Mouse (Mus musculus) bone marrow macrophage, adult 2 months (primary cell): ENCODE results near the gene Kdm4b. TPM values are rescaled to one million over a fixed set of nuclear protein-coding genes. Genes with fewer than 3 reads are reported as not detected.

ENCODE experiments used
- H3K27ac ChIP-seq: 2 replicates; pipeline ENCODE4 v1.5.1; 2012; ENCODE audit warnings: low read depth, low read length; ENCODE audit not compliant: insufficient read depth
- H3K4me1 ChIP-seq: 2 replicates; pipeline ENCODE4 v1.6.1; 2012; ENCODE audit warnings: low read length; ENCODE audit not compliant: control insufficient read depth, insufficient read depth
- H3K4me3 ChIP-seq: 2 replicates; pipeline ENCODE4 v1.5.1; 2012; ENCODE audit warnings: mild to moderate bottlenecking, low read length, moderate library complexity; ENCODE audit not compliant: insufficient read depth
- CTCF ChIP-seq: IDR thresholded peaks from 2 replicates; pipeline ENCODE4 v1.5.1; 2012; ENCODE audit warnings: low read depth, mild to moderate bottlenecking, low read length, moderate library complexity
- POLR2A ChIP-seq: IDR thresholded peaks from 2 replicates; pipeline ENCODE4 v1.6.1; 2012; ENCODE audit warnings: mild to moderate bottlenecking, low read depth, low read length, borderline replicate concordance
- polyA plus RNA-seq: library from polyadenylated mRNA; stranded (reverse); fragments of >200 nt; gene quantifications from 2 replicates; pipeline ENCODE4 v1.2.4, GENCODE M21; 2012; ENCODE audit not compliant: missing spikeins, insufficient read depth, insufficient read length

Gene Kdm4b
- polyA plus RNA-seq, 1 experiment, result 17.3 TPM

DNA sequence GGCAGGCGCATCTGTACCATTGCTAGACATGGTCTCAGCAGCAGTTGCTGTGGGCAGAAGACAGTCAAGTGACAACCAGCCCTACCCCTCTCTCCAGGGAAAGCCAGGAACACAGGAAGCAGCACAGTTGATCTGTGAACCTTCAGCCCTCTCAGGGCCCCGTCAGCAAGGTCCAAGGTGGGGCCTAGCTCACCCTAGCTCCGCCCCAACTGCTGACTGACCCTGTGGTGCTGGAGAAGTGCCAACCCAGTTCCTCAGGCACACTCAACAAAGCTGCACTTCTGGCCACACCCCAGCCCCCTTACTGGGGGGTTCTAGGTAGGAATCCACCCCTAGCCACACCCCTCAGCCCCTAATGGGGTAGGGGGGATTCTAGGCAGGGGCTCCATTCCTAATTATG lies 38.0 kb upstream of the Kdm4b start:
- Histone ChIP-seq H3K4me1 (peaks cover 21% of the 10 kb centered on the region), H3K27ac (no peak overlapping the region), H3K4me3 (no peak overlapping the region)
- TF ChIP-seq POLR2A (no peak), CTCF (no peak)

DNA sequence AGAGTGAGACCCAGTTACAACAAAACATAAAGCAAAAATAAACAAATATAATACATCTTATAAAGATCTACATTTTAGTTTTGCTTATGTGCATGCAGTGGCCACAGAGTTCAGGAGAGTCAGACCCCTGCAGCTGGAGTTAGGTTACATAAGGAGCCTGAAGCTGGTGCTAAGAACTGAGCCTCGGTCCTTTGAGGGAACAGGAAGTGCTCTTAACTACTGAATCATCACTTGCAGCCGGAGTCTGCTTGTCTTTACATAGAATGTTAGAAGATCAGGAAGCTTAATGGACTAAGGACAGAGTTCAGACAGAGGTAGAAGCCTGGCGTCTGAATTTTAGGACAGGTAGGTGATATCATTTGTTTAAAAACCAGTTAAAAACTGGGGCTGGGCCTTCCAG lies 37.0 kb upstream of the Kdm4b start:
- no peak for TF ChIP-seq POLR2A
- no peak for TF ChIP-seq CTCF
- Histone ChIP-seq H3K4me1 (peaks cover 21% of the 10 kb centered on the region), H3K27ac (peak overlapping the region; percentile 82), H3K4me3 (peak overlapping the region; percentile 72)

DNA sequence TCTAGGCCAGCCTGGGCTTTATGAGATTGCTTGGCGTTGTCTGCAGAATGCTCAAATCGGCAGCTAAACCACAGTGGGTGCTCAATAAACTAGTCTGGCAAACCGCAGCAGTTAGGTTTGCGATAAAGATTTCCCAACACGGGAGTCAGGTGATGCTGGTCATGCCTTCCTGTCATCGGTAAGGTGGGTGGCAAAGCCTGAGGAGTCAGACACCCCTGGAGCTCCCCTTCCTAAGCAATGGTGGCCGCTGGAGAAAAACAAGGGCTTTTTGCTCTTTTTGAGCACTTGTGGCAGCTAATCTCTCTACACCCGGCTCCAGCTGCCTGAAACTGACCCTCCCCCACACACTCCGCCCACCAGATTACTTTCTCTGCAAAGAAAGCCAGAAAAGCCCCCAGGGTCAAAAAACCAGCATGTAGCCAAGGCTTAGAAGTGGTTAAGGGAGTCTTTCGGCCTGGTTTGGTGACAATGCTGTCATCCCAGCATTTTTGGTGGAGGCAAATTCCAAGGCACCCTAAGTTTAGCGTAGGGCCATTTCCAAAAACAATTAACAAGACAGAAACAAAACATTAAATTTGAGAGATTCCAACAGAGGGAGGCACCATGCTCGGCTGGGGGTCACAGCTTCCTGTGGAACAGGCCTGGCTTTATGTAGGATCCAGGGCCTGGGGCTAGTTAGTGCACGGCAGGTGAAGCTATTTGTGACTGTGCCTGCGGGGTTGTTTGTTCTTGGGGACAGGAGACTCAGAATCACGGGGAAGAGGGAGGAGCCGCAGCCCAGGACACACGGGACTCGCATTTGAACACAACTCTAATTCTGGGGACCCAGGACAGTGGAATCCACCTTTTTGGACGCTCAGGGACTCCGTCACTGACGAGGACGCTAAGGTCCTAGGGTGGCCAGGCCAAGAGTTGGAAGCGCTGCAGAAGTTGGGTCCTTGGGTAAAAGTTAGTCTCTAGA lies 36.2 kb upstream of the Kdm4b start:
- Histone ChIP-seq H3K27ac (peak overlapping the region; percentile 82), H3K4me3 (peak overlapping the region; percentile 72), H3K4me1 (peaks cover 21% of the 10 kb centered on the region)
- TF ChIP-seq CTCF (no peak), POLR2A (no peak)

DNA sequence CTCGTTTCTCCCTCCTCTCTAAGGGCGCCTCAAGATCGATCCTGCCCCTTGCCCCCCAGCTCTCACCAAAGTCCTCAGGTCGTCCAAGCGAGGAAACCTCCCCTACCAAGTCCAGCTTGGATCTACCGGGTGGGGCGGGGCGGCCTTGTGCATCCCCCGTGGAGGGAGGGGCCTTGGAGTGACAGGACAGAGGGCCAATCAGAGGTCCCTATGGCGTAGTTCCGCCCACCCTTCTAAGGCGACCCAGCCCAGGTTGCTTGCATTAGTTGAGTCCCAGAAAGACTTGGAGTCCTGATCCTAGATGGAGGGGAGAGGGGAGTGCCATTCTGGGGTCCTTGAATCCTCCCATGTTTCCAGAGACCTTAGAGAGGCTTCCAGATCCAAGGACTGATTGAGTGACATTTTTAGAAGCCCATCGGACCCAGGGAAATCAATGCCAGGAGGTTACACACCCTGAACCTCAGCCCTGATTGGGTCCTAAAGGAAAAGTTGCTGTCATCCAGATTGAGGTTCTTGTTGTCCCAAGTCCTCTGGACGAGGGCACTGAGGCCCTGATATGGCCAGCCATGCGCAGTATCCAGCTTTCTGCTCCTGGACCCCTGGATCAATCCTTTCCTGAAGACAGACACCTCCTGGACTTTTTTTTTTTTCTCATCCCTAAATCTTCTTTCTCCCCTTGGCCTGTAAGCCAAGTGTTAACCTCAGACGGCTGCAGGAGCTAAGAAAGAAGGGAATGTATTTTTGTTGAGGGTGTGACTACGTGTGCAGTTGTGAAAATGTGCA lies 35.3 kb upstream of the Kdm4b start:
- H3K4me3 ChIP-seq, result peak overlapping the region; percentile 72
- TF ChIP-seq POLR2A (no peak), CTCF (no peak)
- peak overlapping the region; percentile 82 for H3K27ac ChIP-seq
- peaks cover 21% of the 10 kb centered on the region for H3K4me1 ChIP-seq

DNA sequence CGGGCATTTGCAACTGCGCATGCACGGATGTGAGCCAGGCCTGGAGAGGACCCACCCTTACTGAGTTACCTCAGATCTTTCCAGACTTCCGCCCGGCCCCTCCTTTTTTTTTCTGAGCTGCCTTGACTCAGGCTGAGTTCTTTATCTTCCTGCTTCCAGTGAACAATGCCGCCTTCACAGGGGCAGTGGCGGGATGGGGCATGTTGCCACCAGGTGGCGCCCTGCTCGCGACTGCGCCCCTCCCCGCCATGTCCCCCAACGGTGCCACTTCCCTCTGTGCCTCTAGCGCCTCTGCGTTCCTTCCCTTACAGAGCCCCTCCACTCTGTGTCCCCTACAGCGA lies 34.7 kb upstream of the Kdm4b start:
- peak overlapping the region; percentile 72 for H3K4me3 ChIP-seq
- peak overlapping the region; percentile 78 for H3K27ac ChIP-seq
- H3K4me1 ChIP-seq, result peaks cover 21% of the 10 kb centered on the region
- no peak for TF ChIP-seq POLR2A
- peak; percentile 80 for TF ChIP-seq CTCF

DNA sequence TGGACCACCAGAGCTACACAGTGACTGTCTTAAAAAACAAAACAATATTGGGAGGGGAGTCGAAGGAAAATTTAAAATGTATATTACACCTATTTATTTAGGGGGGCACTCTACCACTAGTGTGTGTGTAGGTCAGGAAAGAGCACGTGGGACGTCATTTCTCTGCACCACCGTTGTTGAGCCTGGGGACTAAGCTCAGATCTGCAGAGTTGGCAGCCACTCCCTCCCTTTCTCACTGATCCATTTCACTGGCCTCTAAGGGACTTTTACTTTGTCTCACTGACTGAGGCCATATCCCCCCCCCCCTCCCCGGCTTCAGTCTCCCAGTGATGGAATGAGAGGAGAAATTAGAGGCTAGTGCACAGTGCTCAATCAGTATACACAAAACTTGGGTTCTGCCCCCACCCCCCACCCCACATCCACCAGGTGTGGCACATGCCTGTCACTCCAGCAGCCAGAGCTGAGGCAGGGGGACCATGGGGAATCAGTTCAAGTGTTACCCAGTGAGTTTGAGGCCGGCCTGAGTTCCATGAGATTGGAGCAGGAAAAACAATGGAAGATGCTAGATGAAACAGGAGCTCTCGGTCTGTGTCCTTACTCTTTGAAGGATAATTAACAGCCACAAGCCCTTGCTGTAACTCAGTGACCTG lies 33.9 kb upstream of the Kdm4b start:
- Histone ChIP-seq H3K4me3 (no peak overlapping the region), H3K27ac (no peak overlapping the region), H3K4me1 (peaks cover 21% of the 10 kb centered on the region)
- TF ChIP-seq POLR2A (no peak), CTCF (no peak)

DNA sequence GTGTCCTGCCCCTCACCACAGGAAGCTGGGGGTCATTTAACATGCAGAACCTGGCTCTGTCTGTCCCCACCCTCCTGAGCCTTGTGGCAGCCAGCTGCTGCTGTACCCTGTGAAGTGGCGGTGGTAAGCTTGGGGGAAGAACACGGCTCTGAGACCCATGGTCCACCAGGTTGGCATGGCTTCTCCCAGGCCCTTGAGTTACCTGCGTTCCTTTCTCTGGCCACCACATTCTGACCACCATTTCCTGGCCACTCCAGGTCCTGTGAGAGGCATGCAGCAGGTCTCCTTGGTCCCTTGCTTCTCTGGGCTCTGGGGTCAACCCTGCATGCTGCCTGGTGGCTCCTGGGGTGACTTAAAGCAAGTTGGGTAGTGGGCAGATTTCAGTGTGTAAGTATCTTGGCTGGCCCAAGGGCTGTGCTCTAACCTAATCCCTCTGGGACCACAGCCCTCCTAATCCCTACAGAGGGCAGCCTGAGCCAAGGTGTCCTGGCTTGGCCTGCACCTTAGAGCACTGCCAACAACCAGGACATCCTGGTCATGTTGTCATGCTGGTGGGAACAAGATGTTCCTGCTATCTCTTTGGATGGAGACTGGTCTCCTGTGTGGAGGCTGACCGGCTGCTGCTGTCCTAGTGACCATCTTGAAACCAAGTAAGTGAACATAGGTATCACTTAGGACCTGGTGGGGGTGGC lies 33.2 kb upstream of the Kdm4b start, which contains the start of gene Plin3:
Plin3 (minus strand) TSS at position 343 of the 692 bp plus-strand sequence.
- no peak for TF ChIP-seq CTCF
- TF ChIP-seq POLR2A, result no peak
- Histone ChIP-seq H3K27ac (no peak within 1 kb of the TSS), H3K4me1 (peaks cover 17% of the 10 kb centered on the region), H3K4me3 (no peak within 1 kb of the TSS)

DNA sequence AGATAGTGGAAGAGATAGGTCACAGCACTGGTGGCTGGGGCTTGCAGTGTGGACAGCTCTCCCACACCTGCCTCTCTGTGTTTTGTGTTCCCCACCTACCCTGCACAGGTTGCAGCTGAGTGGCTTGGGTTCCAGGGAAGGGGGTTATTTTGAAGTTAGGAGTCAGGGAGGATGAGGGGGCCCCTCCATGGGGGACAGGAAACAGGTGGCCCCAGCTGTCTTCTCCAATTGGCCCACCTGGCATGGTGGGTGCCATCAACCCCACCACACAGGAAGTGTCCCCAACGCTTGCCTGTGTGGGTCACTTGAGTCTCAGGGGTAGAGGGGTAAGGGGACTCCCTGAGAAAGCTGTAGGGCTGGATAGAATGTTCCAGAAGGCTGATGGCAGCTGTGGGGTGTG lies 32.6 kb upstream of the Kdm4b start:
- Histone ChIP-seq H3K4me1 (peaks cover 10% of the 10 kb centered on the region), H3K4me3 (no peak overlapping the region), H3K27ac (no peak overlapping the region)
- no peak for TF ChIP-seq POLR2A
- TF ChIP-seq CTCF, result no peak

DNA sequence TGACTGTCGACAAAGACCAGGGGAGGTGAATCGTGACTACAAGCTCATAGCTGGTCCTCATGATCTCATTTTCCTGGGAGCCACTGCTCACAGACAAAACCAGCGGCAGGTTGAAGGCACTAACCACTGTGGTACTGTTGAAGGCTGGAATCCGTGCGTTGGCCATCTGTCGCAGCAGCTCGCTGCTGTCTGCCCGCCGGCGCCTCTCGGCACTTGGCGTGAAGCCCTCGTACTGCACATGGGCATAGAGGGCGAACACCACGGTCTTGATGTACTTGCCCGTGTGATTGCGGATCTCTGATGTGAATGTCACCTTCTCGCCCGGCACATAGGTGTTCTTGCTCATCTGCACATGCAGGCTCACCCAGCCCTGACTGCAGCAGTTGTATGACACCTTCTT lies 31.6 kb upstream of the Kdm4b start:
- Histone ChIP-seq H3K27ac (no peak overlapping the region), H3K4me1 (peaks cover 6% of the 10 kb centered on the region), H3K4me3 (no peak overlapping the region)
- TF ChIP-seq POLR2A (no peak), CTCF (no peak)

DNA sequence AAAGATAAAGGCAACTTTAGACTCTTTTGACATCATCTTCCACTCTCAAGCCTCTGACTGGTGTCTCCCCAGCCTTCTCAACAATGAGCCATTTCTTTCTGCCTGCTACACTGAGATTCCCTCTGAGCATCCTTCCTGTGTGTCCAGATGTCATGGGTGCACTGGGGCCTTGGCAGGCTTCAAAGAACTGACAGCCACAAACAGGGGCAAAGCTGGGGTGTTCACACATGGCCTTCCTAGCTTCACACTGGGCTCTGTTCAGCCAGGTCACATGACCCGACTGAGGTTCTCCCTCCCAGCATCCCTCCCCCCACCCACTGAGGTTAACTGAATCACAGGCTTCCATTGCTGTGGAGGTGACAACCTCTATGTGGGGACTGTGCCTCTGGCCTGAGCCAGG lies 29.7 kb upstream of the Kdm4b start:
- H3K27ac ChIP-seq, result no peak overlapping the region
- TF ChIP-seq CTCF (no peak), POLR2A (no peak)
- no peak overlapping the region for H3K4me3 ChIP-seq
- peaks cover 4% of the 10 kb centered on the region for H3K4me1 ChIP-seq
